Mouse (Mus musculus): Measurements from ENCODE around the gene Mef2d. TPM values are rescaled to one million over a fixed set of nuclear protein-coding genes. Genes with fewer than 3 reads are reported as not detected.
"Not testable (repeated sequence)": the region's sequence is repeated elsewhere in the genome, so short reads cannot be mapped to it uniquely, and the experiment has no call there.

Mef2d gene
- total RNA-seq, 2 experiments from 2014 or later, result 148 to 163 TPM

- DNase-seq, result peak; percentile 52
These were observed 8.2 kb downstream of the Mef2d start for GRCm38 (mm10) chr3:88150061-88150998.

DNA sequence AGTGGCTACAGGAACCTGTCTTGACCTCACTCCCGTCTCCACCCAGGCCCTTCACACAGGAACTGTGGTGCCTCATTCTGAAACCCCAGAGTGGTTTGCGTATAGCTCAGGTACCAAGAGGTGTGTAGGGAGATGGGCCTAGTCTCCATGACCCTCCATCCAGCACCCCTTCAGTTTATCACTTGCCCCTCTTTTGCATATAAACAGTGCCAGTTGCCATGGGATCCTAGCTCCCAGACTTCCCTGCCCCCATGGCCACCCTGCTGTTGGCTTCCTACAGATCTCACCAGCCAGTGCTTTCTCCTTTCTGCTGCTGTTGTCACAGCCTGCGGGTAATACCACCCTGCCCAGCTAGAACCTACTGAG lies 8.8 kb downstream of the Mef2d start:
- no peak for DNase-seq

- DNase-seq, result no peak
These were observed 9.9 kb downstream of the Mef2d start for GRCm38 (mm10) chr3:88152056-88152455.

DNA sequence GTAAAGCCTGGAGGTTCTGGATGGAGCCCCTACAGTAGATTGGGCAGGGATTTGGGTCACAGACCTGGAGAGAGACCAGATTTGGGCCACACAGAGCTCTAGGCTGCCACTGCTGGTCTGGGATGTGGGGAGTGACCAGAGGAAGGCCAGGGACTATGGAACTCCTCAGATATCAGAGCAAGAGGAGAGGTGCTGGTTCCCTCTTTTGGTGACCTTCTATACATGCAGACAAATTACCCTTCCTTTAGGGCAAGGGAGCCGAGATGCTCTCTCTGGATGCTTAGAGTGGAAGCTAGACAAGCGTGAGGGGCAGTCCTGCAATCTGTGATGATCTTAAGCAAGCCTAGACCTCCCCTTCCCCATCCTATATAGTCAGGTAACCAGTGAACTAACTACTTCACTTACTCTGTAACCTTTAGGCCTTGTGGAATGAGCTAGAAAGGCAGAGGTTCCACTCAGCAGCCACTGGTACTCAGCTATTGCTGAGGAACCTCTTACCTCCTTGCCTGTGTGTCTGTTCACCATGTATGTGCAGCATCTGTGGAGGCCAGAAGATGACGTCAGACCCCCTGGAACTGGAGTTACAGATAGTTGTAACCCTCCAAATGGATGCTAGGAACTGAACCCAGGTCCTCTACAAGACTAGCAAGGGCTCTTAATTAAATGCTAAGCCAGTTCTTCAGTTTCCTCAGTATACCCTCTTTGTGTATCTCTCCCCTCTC lies 11.3 kb downstream of the Mef2d start:
- no peak for DNase-seq

DNA sequence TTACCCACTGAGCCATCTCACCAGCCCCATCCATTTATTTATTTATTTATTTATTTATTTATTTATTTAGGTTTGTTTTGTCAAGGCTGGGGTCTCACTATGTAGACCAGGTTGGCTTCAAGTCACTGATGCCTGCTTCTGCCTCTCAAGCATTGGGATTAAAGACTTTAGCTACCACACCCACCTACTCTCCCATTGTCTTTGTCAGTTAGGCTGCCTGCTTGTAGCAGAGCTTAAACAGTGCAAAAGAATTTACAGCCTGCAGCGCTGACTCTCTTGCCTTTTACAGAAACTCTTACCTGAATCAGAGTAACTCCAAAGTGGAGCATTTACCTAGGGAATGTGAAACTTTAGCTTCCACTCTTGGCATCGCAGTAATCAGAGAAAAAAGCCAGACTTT lies 12.1 kb downstream of the Mef2d start:
- no peak for DNase-seq

GRCm38 (mm10) chr3:88156817-88157216 lies 14.6 kb downstream of the Mef2d start:
- DNase-seq, result no peak

- DNase-seq, result peak; percentile 56
These were observed 15.8 kb downstream of the Mef2d start for GRCm38 (mm10) chr3:88157771-88158597.

GRCm38 (mm10) chr3:88158991-88159390 lies 16.8 kb downstream of the Mef2d start:
- no peak for DNase-seq

DNA sequence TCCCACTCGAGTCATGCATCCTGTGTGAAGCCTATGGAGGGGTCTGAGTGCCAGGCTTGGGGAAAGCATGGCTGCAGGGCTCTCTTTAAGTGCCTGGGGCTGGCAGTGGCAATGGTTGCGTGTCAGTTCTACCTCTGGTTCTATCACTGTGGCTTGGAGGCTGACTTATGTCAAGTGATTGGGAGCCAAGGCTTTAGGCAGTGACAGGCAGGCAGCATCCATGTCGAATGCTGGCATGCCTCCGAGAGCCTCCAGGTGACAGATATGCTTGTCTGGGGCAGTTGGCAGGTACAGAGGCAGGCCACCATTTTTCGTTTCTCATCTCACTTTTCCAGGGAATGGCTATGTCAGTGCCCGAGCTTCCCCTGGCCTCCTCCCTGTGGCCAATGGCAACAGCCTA lies 18.7 kb downstream of the Mef2d start:
- no peak for DNase-seq

GRCm38 (mm10) chr3:88162259-88162658 lies 20.1 kb downstream of the Mef2d start:
- peak; percentile 56 for DNase-seq

DNA sequence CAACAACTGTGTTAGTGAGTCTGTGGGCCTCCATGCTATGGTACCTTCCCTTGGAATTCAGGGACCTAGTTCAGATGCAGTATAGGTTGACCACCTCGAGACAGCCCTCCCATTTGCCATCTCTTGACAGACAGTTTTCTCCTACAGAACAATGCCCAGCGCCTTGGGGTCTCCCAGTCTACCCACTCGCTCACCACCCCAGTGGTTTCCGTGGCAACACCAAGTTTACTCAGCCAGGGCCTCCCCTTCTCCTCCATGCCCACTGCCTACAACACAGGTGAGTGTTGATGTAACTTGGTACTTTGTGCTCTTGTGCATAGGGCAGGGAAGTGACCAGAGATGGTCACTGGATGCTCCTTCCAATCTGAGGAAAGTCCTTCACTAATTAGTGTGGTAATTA lies 20.6 kb downstream of the Mef2d start:
- no peak for DNase-seq

GRCm38 (mm10) chr3:88163847-88164246 lies 21.7 kb downstream of the Mef2d start:
- DNase-seq, result no peak

DNA sequence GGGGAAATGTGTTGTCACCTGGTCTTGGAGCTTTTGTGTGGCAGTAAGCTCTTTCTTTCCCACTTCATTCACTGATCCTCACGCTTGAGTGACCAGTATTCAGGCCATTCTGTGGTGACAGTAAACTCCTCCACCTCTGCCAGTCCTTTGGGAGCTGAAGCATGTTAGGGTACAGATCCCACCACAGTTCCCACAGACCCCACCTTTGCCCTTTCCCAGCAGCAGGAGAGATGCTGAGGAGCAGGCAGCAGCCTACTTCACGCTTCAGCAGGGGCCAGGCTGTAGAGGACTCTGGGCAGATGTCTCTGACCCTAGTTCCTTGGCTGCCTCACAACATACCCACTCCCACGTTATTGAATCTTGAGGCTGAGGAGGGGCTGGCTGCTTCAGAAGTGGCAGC lies 22.1 kb downstream of the Mef2d start:
- DNase-seq, result no peak

- DNase-seq, result no peak
These were observed 23.9 kb downstream of the Mef2d start for GRCm38 (mm10) chr3:88166056-88166455.

GRCm38 (mm10) chr3:88170361-88170760 lies 28.2 kb downstream of the Mef2d start:
- DNase-seq, result no peak

- DNase-seq, result no peak
These were observed 30.3 kb downstream of the Mef2d start for GRCm38 (mm10) chr3:88172440-88172839.

DNA sequence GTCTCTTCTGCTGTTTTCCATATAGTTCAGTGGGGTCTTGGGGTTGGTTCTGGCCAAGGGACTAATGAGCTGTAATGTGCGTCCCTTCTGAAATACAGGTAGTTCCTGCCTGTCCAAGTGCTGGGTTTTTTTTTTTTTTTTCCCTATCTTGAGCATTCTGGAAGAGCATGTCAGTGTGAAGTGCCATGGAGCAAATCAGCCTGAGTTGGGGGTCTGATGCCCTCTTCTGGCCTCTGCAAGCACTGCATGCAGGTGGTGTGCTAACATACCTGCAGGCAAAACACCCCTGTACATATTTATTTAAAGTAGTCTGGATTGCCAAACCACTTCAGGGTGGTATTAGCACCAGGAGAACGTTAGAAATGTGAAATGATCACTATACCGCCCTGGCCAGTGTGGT lies 31.2 kb downstream of the Mef2d start:
- peak; percentile 55 for DNase-seq

DNA sequence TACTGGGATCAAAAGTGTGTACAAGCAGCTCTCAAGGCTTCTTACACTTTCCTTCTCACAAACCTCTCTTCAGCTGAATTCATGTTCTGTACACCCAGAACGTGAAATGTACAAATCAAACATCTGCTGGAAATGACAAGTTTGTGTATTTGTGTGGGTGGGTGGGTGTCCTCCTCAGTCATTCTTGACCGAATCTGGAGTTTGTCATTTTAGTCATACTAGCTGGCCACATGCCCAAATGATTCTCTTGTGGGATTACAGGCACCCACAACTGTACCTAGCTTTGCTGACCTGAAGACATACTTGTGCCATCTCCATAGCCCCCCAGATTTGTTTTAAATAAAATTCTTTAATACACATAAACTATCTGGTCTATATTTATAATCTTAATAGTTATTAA lies 32.7 kb downstream of the Mef2d start:
- DNase-seq, result no peak

DNA sequence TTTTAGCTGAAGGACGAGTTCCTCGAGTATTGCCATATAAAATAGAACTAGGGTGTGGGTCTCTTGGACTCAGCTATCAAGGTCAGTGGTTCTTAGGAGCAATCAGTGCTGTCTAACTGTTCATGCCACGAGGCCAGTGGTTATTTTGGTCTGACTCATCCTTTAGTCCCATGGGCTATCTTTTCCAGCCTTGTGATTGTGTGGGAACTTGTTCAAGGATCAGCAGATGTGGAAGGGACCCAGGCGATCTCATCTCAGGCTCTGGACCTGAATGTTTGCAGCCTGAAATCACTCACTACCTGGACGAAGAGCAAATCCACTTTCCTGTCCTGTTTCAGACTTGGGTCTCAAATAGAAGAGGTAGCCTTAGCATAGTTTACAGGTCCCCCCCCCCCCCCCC lies 34.9 kb downstream of the Mef2d start:
- DNase-seq, result peak; percentile 29

GRCm38 (mm10) chr3:88177562-88178345 lies 35.6 kb downstream of the Mef2d start:
- peak; percentile 97 for DNase-seq

DNA sequence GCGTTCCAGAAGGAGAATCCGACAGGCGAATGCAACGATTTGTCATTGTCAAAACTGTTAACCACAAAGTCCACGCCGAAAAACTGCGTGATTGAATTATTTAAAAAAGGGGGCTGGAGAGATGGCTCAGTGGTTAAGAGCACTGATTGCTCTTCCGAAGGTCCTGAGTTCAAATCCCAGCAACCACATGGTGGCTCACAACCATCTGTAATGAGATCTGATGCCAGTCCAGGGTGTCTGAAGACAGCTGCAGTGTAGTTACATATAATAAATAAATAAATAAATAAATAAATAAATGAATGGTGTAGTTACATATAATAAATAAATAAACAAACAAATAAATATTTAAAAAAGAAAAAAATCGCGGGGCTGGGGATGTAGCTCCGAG lies 36.2 kb downstream of the Mef2d start:
- DNase-seq, result not testable (repeated sequence)

DNA sequence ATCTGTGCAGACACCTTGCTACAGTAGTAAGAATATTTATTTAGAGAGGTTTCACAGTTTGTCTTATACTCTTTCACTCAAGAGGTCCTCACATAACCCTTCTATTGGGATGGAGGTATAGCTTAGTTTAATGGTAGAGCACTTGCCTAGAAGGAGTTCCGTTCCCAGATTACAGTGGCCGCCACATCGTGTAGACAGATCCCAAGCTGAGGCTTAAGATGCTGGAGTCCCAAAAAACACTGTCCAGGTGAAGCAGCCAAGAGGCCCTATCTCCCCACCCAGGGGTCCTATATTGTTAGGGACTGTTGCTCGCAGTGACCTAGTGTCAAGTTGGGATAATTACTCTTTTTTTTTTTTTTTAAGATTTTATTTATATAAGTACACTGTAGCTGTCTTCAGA lies 36.8 kb downstream of the Mef2d start:
- no peak for DNase-seq

All from gastrocnemius, postnatal 10 days (tissue).